Mouse (Mus musculus) erythroblast, embryonic 14.5 days (primary cell): ENCODE data around the gene Myh11.

Experiments
- GATA1 ChIP-seq: IDR thresholded peaks from 2 replicates; pipeline ENCODE4 v1.6.1; 2012; ENCODE audit warnings: low read length, inconsistent platforms, mixed read lengths
- TAL1 ChIP-seq: IDR thresholded peaks from 3 replicates; pipeline ENCODE4 v1.6.1; 2012; ENCODE audit warnings: low read length, inconsistent platforms, mixed read lengths

- TF ChIP-seq TAL1 (no peak), GATA1 (no peak)
Measured at GRCm38 (mm10) chr16:14159746-14160131, 131.4 kb downstream of the Myh11 start.
